Mouse (Mus musculus) stomach, postnatal 0 days (tissue): Measurements from ENCODE around the gene Ninj1. TPM values are rescaled to one million over a fixed set of nuclear protein-coding genes. Genes with fewer than 3 reads are reported as not detected.

Experiments used
- ATAC-seq: fragments of 200-750 bp; cut with Nextera tagmentation; 2 replicates; pipeline ENCODE4 v1.8.0; 2017; ENCODE audit not compliant: low FRiP score, low TSS enrichment
- DNase-seq: peaks from one replicate; pipeline ENCODE4 v3.0.0-alpha.2; 2016; ENCODE audit warnings: low spot score
- H3K27ac ChIP-seq: fragments of 300-500 bp; sonication (generic); replicated peaks from 2 replicates; pipeline ENCODE4 v1.5.1; 2014; ENCODE audit warnings: mild to moderate bottlenecking, control low read depth
- H3K27me3 ChIP-seq: fragments of 300-500 bp; sonication (generic); 2 replicates; pipeline ENCODE4 v1.6.1; 2014; ENCODE audit warnings: low read length; ENCODE audit not compliant: control insufficient read depth, insufficient read depth
- H3K36me3 ChIP-seq: fragments of 300-500 bp; sonication (generic); 2 replicates; pipeline ENCODE4 v1.6.1; 2014; ENCODE audit warnings: low read length, mixed read lengths; ENCODE audit not compliant: control insufficient read depth, insufficient read depth
- H3K4me1 ChIP-seq: fragments of 300-500 bp; sonication (generic); replicated peaks from 2 replicates; pipeline ENCODE4 v1.6.1; 2014; ENCODE audit warnings: antibody characterized with exemption; ENCODE audit not compliant: control insufficient read depth, insufficient read depth
- H3K4me2 ChIP-seq: fragments of 300-500 bp; sonication (generic); replicated peaks from 2 replicates; pipeline ENCODE4 v1.6.1; 2014; ENCODE audit warnings: low read depth, mild to moderate bottlenecking, control low read depth, moderate library complexity
- H3K4me3 ChIP-seq: fragments of 300-500 bp; sonication (generic); 2 replicates; pipeline ENCODE4 v1.5.1; 2014; ENCODE audit warnings: low read depth, low read length, control low read depth
- H3K9ac ChIP-seq: fragments of 300-500 bp; sonication (generic); 2 replicates; pipeline ENCODE4 v1.6.1; 2014; ENCODE audit warnings: mild to moderate bottlenecking, low read length, control low read depth, mixed read lengths
- H3K9me3 ChIP-seq: fragments of 300-500 bp; sonication (generic); 2 replicates; pipeline ENCODE4 v1.6.1; 2016; ENCODE audit warnings: low read length; ENCODE audit not compliant: control insufficient read depth
- CTCF ChIP-seq: IDR thresholded peaks from 2 replicates; pipeline ENCODE4 v1.5.1; 2016; ENCODE audit warnings: antibody characterized with exemption, low read depth, mild to moderate bottlenecking, moderate library complexity
- EP300 ChIP-seq: optimal IDR thresholded peaks from 2 replicates; pipeline ENCODE3; 2016; ENCODE audit warnings: antibody characterized with exemption
- WGBS: fragments of 180-500 bp; shearing (Covaris S2); extraction: QIAGEN DNeasy Blood & Tissue Kit; methylation state at CpG from one replicate; pipeline ENCODE4 v1.1.7; 2014; 5-methylcytosine and 5-hydroxymethylcytosine counted together
- polyA plus RNA-seq: library from polyadenylated mRNA; unstranded; fragments of >200 nt; fragmentation: Nextera tagmentation; extraction: Ambion mirVana; gene quantifications from 2 replicates; pipeline ENCODE4 v1.2.1, GENCODE M21; 2015

Gene Ninj1
- polyA plus RNA-seq, 1 experiment from 2014 or later = 76.3 TPM

DNA sequence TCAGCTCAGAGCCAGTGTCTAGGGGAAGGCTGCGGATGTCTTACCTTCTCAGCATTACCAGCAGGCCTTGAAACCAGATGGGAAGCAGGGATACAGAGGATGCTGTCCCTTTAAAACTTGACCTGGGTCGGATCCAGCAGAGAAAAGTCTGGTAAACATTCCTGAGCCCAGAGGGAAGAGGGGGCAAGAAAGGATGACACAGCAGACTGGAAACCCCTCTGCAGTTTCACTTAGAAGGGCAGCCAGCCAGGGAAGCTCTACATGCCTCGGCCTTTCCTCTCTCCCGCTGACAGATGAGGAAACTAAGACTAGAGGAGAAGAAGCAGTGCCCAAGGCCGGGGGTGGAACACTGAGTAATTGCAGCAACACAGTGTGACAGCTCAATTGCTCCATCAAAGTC is 3.6 kb upstream of the Ninj1 start:
- Histone ChIP-seq H3K9ac (no peak overlapping the region), H3K36me3 (no peaks in the 10 kb centered on the region), H3K27ac (peak overlapping the region; percentile 56), H3K4me1 (peaks cover 11% of the 10 kb centered on the region), H3K27me3 (no peaks in the 10 kb centered on the region), H3K9me3 (no peaks in the 10 kb centered on the region), H3K4me3 (no peak overlapping the region), H3K4me2 (no peak overlapping the region)
- TF ChIP-seq EP300 (no peak), CTCF (no peak)
- ATAC-seq (no peak), DNase-seq (no peak)
- WGBS = 32% methylated on average over 5 of the region's 5 CpGs

DNA sequence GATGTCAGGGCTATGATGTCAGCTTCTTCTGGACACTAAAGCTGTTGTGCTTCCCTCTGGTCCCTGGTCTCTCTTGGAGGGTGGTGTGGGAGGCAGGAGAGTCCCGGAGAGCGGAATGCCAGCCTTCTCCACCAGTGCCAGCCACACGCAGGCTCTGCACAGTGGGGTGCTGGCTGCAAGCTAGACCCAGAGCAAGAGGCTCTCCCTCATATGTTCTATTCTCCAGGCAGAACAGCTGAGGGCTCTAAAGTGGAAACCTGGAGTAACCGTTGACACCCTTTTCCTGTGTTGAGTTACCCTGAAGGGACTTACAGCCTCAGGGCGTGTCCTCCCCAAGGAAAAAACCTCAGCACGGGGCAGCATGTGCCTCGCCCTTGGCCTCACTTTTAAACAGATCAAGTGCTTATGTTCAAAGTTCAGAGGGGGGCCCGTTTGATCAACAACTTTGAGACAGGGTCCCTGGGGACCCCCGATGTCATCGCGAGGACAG is 442 bp upstream of the Ninj1 start:
- ATAC-seq (peak; percentile 60), DNase-seq (no peak)
- peak overlapping the region; percentile 88 for H3K9ac ChIP-seq
- H3K36me3 ChIP-seq = no peaks in the 10 kb centered on the region
- H3K4me2 ChIP-seq = peak overlapping the region; percentile 91
- H3K4me3 ChIP-seq = no peak overlapping the region
- no peaks in the 10 kb centered on the region for H3K27me3 ChIP-seq
- H3K9me3 ChIP-seq = no peaks in the 10 kb centered on the region
- 15% methylated on average over 11 of the region's 11 CpGs for WGBS
- TF ChIP-seq CTCF (no peak), EP300 (no peak)
- peak overlapping the region; percentile 89 for H3K27ac ChIP-seq
- H3K4me1 ChIP-seq = peaks cover 11% of the 10 kb centered on the region

DNA sequence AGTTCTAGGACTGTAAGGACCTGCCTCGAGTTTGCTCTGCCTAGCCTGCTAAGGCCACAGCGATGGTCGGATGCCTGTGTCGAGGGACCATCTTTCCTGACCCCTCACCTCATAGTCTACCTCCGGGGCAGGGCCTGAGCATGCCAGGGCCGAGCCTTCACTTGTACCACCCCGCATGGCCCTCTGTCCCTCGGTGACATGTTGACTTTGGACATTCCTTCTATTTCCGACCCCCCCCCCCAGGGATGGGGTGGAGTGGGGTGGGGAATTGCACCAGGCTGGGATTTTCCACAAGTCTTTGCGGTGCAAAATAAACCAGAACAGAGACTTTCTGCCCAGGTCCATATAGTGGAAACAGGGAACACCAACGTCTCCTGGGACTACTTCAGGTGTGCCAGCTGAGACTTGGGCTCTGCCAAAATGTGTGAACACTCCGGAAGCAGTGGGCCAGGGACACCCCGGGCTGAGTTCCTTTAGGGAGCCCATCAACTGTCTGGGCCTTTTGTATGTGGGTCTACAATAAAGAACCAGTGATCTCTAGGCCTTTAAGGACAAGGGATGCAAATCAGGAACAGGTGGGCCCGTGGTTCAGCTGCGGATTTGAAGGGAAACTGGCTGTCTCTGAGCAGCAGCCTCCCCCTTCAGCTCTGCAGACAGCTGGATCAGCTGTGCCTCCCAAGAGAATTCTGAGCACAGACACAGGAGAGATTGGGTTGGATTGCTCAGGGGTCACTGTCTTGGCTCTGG is 1.1 kb downstream of the Ninj1 start:
- peak overlapping the region; percentile 88 for H3K9ac ChIP-seq
- no peaks in the 10 kb centered on the region for H3K9me3 ChIP-seq
- H3K4me2 ChIP-seq = peak overlapping the region; percentile 91
- DNase-seq (no peak), ATAC-seq (peak; percentile 3; the same call in 1 of the 2 replicates)
- H3K4me1 ChIP-seq = peaks cover 8% of the 10 kb centered on the region
- no peak for TF ChIP-seq EP300
- no peak for TF ChIP-seq CTCF
- no peaks in the 10 kb centered on the region for H3K27me3 ChIP-seq
- peak overlapping the region; percentile 89 for H3K27ac ChIP-seq
- H3K36me3 ChIP-seq = no peaks in the 10 kb centered on the region
- WGBS = 24% methylated on average over 15 of the region's 15 CpGs
- peak overlapping the region; percentile 84 for H3K4me3 ChIP-seq

DNA sequence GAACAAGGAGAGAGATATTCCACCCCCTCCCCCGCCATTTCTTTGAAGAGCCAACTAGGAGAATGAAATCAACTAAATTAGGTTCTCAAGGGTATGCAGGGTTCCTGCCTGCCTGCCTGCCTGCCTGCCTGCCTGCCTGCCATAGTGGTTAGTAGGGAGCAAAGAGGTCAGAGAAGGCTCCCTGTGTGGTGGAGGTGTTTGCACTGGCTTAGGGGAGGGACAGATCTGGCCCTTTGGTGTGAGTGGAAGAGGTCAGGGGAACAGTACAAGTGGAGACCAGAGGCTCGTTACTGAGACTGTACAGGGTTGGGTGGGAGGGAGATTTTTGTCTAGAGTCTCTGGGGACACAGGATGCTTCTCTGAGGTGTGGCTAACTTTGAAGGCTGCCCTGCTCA is 1.7 kb downstream of the Ninj1 start:
- DNase-seq (no peak), ATAC-seq (no peak)
- H3K9me3 ChIP-seq = no peaks in the 10 kb centered on the region
- H3K4me3 ChIP-seq = no peak overlapping the region
- H3K4me2 ChIP-seq = peak overlapping the region; percentile 91
- no peak overlapping the region for H3K9ac ChIP-seq
- H3K4me1 ChIP-seq = peaks cover 8% of the 10 kb centered on the region
- H3K27me3 ChIP-seq = no peaks in the 10 kb centered on the region
- 73% methylated on average over 2 of the region's 2 CpGs for WGBS
- H3K27ac ChIP-seq = no peak overlapping the region
- no peak for TF ChIP-seq EP300
- TF ChIP-seq CTCF = no peak
- no peaks in the 10 kb centered on the region for H3K36me3 ChIP-seq

DNA sequence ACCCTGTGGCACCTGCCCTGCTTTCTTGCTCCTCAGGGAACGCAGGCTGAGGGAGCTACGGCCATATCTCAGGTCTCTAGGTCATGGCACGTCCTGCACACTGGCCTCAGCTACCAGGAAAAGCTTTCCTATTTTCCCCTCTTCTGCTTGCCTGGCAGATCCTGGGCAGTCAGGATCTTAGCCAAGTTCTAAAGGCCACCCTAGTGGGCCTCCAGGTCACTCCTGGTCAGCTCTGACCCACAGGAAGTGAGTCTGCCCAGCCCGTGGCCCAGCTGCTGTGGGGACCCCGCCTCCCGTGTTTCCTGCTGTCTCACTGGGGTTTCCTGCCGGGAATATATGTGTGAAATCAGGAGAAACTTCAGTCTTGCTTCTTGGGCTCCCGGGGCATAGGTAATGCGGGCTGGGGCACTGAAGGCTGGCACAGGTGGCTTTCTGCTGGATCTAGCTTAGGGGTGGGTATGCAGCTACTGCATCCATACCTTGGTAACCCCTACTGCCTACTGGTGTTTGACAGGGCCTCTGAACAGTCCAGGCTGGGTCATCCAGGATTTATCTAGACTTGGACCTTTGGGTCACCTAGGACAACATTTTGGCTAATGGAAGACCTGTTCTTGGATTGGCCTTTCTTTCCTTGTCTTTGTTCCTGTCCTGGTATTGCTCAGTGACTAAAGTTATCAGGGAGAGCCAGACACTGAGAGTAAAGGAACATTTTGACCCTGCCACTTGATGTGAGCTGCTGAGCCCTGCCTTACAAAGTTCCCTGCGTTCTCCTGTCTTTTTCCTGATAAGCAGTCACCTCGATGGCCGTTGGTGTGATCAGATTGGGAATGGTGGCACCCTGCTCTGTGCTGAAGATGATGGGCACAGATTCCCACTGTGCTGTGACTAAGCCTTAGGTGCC is 2.9 kb downstream of the Ninj1 start:
- Histone ChIP-seq H3K36me3 (peaks cover 3% of the 10 kb centered on the region; the same call in 1 of the 2 replicates), H3K9ac (no peak overlapping the region), H3K9me3 (no peaks in the 10 kb centered on the region), H3K4me2 (peak overlapping the region; percentile 8; the same call in 1 of the 2 replicates), H3K27me3 (no peaks in the 10 kb centered on the region), H3K27ac (peak overlapping the region; percentile 61), H3K4me3 (no peak overlapping the region), H3K4me1 (peaks cover 8% of the 10 kb centered on the region)
- DNase-seq = no peak
- no peak for ATAC-seq
- 58% methylated on average over 12 of the region's 12 CpGs for WGBS
- no peak for TF ChIP-seq CTCF
- no peak for TF ChIP-seq EP300
